Mouse (Mus musculus) kidney, adult 9 months (tissue): ENCODE measurements around the gene Tcaf1.

ENCODE experiments used
- DNase-seq: peaks from one replicate; pipeline ENCODE4 v3.0.0; 2022

The Tcaf1 gene

GRCm38 (mm10) chr6:42709291-42710211 is at the start of gene Tcaf1:
Gene Tcaf1 (minus strand): TSS chr6:42710088.
- peak; percentile 63 for DNase-seq

- DNase-seq, result no peak
These were observed 46.2 kb upstream of the Tcaf1 start, which contains the start of gene Olfr38 for GRCm38 (mm10) chr6:42756104-42756503. Gene Olfr38 (plus strand): TSS chr6:42756404.

- DNase-seq, result no peak
These were observed 38.0 kb upstream of the Tcaf1 start for GRCm38 (mm10) chr6:42747846-42748245.

- DNase-seq, result no peak
These were observed 32.4 kb upstream of the Tcaf1 start for GRCm38 (mm10) chr6:42742303-42742702.

- DNase-seq, result no peak
These were observed 29.2 kb upstream of the Tcaf1 start, which contains the start of gene Olfr453 for GRCm38 (mm10) chr6:42739071-42739470. Gene Olfr453 (plus strand): TSS chr6:42739371.

GRCm38 (mm10) chr6:42717973-42718372 is 8.1 kb upstream of the Tcaf1 start:
- DNase-seq, result no peak

GRCm38 (mm10) chr6:42714668-42715067 is 4.8 kb upstream of the Tcaf1 start:
- DNase-seq, result no peak

DNA sequence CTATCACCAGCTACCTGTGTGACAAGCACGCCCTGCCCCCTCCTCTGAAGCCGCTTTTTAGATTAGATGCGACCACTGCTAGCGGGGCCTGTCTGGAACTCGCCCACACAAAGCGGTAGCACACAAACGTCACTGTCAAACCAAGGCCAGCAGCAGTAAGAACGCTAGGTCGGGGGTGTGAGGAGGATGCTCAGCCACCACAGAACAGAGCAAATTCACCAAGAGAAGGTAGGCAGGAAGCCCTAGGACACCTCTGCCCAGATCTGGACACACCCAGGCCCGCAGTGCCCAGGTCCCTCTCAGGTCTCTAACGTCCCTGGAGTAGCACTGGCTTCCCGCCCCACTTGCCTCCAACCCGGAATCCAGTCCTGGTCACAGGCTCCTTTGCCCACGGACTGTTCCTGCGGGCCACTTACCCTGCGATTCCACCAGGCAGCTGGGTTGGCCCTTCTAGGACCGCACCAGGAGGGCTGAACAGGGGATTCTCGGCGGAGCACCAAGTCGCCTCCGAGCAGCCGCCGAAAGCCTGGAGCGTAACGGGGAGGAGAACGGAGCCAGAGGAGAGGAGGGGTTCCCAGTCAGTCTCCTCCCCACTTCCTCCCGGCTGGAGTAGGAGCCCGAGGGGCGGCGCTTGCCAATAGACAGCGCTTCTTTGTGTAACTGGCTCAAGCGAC is 17.2 kb downstream of the Tcaf1 start:
- DNase-seq, result peak; percentile 76

- DNase-seq, result peak; percentile 81
These were observed 17.8 kb downstream of the Tcaf1 start for GRCm38 (mm10) chr6:42692154-42692516.

GRCm38 (mm10) chr6:42689761-42690160 is 20.1 kb downstream of the Tcaf1 start:
- DNase-seq, result no peak

DNA sequence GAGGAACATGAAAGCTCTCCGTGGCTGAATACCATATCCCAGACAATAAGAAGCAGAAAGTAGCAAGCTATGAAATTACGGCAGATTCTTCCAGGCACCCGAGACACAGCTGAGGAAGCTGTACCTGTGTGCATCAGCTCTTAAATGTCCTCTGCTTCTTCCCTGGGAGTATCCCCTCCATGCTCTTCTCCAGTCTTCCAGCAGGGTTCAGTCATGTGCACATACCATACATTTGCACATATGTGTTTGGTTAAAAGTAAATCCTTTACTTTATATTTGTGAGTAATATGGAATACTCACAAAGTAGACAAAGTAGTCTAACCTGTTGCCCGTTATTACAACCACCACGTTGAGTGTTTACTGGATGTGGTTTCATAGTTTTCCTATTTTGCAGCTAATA is 22.0 kb downstream of the Tcaf1 start:
- DNase-seq, result no peak

DNA sequence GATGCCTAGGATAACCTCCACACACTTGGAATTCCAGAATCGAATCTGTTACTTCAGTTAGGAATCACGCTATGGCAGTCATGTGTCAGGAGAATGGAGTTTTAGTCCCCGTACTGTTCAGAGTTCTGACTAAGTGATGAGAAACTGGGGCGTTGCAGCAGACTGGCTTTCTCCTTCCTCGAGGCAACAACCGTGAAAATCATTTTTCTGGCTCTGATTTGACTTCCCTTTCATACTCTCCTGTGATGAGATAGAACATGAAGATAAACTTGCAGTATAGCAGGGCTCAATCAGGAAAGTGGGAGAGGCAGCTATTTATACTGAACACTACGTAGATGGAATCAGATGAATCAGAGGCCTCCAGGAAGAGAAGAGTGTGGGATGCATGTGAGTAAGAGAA is 29.8 kb downstream of the Tcaf1 start:
- DNase-seq, result no peak

- no peak for DNase-seq
These were observed 33.9 kb downstream of the Tcaf1 start for GRCm38 (mm10) chr6:42676011-42676410.

GRCm38 (mm10) chr6:42671767-42672166 is 38.1 kb downstream of the Tcaf1 start:
- no peak for DNase-seq

DNA sequence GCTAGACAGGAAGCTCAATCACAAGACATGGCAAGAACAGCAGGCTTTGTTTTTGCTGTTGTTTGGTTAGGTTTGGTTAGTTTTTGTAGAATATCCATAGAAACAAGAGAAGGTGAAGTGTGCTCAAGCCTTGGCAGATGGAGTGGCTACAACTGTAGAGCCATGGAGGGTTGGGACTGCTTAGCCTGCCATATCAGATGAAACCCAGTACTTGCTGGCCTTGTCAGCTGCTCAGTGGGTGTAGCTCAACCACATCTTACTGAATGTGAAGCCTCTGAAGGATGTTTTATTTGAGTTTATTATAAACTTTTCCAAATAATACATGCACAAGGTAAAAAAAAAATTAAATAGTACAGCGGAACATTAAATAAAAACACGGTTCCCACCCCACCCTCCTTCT is 42.2 kb downstream of the Tcaf1 start:
- no peak for DNase-seq

DNA sequence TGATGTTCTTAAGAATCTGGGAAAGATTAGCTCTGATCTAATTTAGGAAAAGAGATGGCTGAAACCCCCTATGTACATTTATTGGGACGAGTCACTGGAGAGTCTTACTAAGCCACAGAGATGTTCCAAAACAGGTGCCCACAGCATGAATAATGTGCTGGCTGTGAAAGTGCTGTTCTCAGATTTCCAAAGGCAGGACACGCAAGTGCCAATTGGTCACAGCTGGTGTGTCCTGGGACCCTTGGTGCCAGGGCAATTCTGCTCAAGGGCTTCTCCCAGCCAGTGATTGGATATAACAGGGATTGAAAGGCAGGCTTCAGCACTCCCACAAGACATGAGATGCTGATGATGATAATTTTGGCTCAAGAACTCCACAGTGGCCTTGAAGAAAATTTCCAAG is 48.1 kb downstream of the Tcaf1 start:
- no peak for DNase-seq

DNA sequence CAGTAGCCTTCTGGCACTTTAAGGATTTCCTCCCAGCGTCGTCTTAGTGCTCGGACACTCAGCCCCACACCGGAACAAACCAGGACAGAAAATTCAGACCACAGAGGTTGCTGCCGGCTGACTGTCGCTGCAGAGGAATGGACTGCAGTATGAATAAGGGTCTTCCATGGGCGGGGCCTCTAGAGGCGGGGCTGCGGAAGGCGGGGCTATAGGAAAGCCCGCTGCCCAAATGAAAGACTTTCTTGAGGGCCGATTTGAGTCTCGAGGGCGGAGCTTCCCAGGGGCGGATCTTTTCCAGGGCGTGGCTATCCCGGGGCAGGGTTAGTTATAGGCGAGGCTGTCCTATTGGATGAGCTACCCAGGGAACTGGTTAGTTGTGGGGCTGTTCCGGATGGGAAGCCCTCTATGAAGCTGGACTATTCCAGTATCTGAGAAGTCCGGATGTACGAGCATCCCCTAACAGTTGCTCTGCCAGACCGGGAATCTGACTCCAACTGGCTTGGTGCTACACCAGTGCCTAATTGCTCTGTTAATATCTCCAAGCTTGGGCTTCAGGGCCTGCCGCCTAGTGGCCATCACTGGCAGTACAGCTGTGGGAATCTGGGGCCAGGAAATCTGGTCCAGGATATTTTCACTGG is 64.9 kb downstream of the Tcaf1 start, which contains the start of gene Tcaf2:
TSS of gene Tcaf2 (minus strand) at position 343 of the 638 bp plus-strand sequence.
- peak; percentile 94 for DNase-seq

GRCm38 (mm10) chr6:42634393-42634792 is 75.5 kb downstream of the Tcaf1 start:
- no peak for DNase-seq

GRCm38 (mm10) chr6:42631395-42631794 is 78.5 kb downstream of the Tcaf1 start:
- peak; percentile 3 for DNase-seq
